Mouse (Mus musculus) embryo, embryonic 11.5 days (tissue): ENCODE measurements at regions not wholly inside any gene's neighbourhood (a gene's known extent, or its start where the extent isn't known, plus 50 kb on each side); places are given as distances from the start of the nearest gene placed in this dataset.
A peak's percentile ranks its signal among the peaks of the same experiment; 100 is the strongest.

Source experiments
- DNase-seq: peaks from one replicate; pipeline ENCODE4 v3.0.0-alpha.2; 2012; ENCODE audit warnings: low read depth, low spot score

DNA sequence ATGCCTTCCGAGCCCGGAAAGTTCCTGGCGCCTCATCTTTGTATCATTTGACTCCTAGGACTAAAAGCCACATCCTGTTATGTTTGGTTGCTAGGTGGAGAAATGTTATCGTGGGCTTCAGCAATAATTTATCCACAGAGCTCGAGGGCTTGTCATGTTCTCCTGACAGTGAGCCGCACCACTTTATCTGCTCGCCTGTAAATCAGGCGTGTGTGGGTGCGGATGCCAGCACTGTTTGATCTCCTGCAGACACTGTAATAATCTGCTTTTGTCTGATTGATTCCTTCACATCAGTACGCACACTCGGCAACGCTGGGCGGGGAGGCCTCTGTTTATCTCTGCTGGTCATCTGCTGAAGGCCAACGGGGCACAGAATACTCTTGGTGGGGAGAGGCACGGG, 178.5 kb upstream of the Zfp64 start:
- peak; percentile 32 for DNase-seq

DNA sequence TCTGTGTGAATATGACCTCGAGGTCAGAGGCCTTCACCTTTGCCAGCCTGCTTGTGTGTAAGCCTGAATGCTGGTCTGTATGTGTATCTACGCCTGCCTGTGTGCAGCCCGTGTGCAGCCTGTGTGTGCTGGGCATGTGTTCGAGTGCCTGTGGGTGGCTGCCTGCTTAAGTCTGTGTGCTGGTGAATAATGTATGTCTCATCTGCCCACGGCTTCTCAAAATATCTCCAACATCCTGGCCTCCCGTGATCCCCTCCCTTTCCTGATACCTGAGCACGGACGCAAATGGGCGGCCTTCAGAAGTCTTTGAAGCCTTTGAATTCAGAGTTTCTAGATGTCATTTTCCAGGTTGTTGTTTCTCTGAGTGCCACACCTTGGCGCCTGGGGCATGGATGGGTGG, 170.1 kb upstream of the Zfp64 start:
- no peak for DNase-seq

DNA sequence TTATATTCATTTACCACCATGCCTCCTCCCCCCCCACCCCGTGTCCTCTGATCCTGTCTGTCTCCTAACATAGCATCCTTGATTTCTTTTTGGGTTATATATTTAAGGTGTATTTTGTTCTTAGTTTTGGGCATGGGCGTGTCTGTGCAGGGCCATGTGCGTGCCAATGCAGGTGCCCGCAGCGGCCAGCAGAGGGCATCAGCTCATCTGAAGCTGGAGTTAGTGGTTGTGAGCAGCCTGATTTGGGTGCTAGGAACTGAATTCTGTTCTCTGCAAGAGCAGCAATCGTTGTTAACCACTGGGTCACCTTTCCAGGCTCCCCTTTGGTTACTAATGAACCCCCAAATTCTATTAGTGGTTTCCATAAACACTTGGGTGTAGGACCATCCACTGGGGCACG, 167.5 kb upstream of the Zfp64 start:
- no peak for DNase-seq

DNA sequence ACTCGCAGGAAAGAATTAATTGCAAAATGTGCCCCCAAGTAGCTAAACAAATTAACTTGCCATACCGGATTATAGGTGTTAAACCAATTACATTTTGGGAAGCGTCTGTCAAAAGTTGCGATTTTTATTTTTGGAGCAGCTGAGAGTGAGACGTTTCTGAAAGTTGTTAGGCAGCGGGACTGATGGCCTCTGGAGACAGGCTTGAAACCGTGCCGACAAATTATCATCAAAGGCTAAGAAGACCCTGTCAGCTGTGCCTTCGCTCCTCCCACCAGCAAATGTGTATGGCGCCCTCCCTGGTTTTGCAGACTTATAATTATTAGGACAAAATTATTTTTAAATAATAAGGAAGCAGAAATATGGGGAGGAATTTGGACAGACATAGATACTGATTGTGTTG, 161.5 kb upstream of the Zfp64 start:
- DNase-seq, result no peak

DNA sequence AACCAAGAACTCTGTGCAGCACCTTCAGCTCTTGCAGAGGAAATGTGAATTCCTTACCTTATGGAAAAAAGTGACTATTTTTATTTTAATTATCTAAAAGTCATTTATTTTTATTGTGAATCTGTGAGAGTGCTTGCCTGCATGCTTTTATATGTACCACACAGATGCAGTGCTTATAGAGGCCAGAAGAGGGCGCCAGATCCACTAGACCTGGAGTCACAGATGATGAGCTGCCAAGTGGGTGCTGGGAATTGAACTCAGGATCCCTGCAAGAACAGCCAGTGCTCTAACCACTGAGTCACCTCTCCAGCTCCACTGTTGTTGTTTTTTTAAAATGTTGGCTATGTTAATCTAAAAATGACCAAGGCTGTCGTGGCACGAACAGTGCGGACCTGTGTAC, 153.7 kb upstream of the Zfp64 start:
- no peak for DNase-seq

DNA sequence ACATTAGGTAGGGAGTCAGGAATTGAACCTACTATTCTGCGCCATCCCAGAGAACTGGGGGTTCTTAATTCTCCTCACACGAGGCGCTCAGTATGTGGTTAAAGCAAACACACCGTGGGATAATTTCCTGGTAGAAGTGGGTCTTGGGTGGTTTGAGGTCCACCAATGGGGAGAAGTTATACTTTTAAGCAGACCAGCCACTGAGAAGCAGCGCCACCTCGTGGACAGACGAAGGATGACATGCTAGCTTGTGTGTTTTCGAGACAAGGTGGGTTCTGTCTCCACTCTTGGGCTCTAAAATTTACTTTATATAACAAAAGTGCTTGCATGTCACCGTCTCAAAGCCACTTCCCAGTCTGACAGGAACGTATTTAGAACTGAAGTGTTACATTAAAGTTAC, 152.7 kb upstream of the Zfp64 start:
- peak; percentile 20 for DNase-seq

DNA sequence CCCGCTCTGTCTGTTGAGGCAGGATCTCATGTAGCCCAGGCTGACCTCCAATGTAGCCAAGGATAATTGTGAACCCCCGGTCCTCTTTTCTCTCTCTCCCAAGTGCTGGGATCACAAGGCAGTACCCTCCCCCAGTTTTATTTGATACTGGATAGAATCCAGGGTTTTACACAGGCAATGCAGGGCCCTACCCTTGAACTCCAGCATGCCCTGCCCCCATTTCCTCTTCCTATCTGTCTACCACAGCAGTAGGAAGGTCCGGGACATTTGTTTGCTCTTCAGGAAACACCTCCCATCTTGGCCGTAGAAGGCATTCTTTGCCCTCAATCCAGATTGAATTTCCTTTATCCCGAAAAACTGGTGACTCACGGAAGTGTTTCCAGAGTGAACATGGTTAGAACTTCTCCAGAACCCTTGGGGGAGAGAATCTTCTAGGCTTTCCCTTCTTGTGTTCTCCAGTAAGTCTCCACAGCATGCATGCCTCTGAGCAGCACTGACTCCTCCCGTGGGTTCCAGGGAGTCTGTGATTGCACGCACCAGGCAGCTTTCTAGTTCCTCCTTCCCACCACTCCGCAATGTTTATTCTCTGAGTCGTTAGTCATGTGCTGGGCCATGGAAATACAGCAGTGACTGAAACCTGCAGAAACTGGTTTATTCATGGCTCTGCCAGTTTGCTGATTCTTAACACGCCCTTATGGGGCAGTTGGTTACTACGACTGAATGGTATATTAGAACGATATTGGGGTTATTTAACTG, 146.3 kb upstream of the Zfp64 start:
- DNase-seq, result no peak

DNA sequence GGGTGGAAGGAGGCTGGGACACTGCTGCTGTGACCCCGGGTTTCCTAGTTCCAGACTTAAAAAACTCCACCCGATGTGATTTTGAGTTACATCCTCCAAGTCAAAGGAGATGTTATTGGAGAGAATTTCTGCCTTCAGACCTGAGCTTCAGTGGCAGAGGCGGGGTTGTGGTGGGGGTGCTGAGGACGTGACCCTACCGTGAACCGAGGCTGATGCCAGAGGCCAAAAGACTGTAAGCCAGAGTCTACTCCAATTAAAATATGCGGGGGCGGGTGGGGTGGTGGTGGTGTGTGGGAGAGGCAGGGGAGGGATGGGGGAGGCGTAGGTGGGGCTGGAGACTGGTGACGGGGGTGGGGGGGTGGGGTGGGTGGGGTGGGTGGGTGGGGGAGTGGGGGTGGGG, 145.1 kb upstream of the Zfp64 start:
- DNase-seq, result no peak

DNA sequence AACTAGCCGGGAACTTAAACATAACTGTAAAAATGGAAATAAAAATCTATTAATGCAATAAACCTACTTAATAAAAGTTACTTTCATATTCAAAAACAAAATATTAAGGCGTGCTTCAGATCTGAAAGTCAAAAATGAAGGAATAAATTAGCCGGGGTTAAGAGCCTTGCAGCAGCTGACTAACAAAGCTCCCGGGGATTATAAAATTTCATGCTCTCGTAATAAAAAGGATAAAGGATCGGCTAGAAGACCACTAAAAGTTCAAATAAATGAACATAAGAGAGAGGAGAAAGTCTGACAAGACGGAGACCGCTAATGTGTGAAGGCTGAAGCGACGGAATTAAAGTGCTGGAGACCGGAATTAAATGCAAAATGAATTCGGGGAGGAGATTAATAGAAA, 144.3 kb upstream of the Zfp64 start:
- DNase-seq, result no peak

DNA sequence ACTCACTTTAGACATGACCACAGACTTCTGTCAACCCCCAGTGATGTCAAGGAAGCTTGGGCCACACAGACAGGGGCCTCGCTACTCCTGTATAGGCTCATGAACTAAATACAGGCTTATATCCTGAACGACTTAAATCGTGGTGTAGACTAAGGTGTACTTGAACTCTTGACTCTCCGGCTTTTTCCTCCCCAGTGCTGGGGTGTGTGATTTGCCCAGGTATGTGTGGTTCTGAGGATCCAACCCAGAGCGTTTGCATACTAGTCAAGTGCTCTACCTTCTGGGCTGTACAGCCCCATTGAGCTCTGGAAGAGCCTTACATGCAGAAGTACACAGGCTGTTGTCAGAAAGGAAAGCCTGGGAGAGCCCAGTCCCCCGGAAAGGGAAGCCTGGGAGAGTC, 143.2 kb upstream of the Zfp64 start:
- DNase-seq, result no peak

DNA sequence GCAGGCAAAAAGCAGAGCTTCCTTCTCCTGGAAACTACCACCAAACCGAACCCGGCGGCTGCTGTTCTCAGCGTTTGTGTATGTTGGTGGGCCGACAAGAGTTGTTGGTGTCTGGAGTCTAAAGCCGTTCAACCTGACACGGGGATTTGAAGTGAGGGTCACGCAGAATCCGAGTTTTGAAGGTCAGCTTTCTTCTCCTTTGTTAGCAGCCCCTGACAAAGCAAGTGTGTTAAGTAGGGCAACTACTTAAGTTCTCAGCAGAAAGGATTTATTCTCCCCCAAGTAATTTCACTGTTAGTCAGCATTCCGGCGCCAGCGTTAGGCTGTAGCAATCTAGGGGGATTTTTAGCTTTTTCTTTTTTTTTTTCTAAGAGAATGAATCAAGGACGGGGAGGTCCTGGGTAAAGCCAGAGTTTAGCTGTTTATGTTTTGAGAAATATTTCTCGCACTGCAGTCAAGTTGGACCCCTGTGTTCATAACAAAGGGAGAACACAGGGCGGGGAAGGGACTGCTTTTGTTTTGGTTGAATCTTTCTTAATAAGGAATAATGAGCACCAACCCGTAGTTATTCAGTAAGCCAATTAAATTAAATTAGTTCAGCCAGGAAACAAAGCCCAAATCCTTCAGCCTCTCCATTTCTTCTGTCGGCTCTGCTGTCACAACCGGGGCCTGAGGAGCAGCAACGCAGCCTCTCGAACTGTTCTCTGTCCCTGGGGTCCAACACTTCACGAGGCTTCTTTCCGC, 138.8 kb upstream of the Zfp64 start:
- no peak for DNase-seq

DNA sequence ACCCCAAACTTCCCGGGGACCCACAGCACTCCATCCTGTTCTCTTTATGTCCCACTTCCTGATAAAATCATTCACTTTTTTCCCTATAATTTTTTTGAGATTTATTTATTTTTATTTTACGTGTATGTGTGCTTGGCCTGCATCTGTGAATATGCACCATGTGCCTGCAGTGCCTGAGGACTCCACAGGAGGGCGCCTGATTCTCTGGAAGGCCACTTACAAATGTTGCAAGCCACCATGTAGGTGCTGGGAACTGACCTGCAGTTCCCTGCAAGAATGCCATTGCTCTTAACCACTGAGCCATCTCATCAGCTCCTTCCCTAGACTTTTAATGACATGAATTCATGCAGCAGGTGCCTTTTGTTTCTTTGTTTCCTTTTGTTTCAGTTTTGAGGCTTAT, 134.9 kb upstream of the Zfp64 start:
- no peak for DNase-seq

DNA sequence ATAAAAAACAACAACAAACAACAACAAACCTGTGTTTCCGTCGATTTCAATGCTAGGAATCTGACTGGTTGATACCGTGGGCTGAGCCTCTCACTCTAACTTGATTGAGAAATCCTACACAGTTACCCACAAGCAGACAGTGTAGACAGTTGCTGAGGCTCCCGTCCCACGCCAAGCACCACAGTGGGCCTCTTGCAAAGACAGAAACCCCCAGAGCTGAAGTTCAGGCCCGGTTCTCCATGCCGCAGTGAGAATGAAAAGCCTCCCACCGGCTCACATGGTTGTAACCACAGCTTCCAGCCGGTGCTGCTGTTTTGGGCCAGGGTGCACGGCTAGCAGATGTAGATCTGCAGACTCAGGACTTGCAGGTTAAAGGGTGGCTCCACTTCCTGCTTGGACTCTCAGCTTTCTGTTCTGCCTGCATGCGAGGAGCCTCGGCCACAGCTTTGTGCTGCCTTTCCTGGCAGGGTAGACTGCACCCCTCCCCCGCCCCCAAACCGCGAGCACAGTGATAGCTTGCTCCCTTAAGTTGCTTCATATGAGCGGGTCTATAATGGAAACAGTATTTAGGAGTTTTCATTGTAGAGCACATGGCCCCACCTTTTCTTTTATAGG, 133.6 kb upstream of the Zfp64 start:
- no peak for DNase-seq

DNA sequence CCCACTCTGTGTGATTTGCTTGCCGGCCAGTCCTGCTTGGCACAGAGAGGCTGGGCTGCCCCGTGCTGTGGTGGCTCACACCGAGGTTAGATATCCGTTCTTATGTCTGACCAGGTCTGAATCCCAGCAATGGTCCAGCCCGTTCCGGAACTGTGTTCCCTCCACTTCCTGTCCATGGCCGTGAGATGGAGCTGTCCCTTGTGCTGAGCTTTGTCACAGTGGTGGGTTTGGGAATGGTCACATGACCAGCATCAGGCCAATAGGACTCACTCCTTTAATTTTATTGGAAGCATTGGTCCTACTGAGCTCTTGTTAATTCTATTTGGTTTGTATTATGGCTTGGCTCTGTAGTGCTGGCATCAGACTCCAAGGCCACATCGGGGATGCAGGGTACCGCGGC, 132.9 kb upstream of the Zfp64 start:
- DNase-seq, result no peak

DNA sequence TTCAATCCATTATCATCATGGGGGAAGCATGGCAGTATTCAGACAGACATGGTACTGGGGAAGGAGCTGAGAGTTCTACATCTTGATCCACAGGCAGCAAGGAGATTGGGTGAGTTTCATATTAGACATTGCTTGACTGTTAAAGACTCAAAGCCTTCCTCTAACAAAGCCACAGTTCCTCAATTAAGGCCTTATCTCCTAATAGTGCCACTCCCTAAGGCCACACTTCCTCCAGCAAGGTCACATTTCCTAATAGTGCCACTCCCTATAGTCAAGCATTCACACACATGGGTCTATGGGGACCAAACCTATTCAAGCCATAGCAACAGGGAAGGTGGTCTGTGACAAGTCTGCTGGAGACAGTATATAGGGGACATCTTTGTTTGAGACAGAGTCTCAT, 115.9 kb upstream of the Zfp64 start:
- no peak for DNase-seq

DNA sequence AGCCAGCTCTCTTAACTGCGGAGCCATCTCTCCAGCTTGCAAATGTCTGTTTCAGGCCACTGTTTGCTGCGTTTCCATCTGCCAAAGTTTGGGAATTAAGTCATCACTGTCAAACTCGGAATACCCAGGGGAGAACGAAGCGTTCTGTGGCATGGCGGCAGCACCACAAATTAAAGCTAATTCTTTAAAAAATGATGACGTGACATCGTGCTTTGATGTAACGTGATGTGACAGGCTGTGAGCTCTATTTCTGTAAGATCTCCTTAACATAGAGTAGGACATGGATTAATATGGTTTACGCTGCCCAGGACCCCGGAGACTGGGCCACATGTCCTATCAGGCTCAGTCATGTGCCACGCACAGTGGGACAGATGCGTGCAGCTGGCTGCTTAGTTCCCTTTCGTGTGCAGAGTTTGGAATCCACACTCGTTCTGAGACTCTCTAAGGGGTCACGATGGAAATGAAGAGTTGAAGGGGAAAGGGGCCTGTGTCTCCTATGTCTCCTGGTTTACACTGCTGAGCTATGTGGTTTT, 109.8 kb upstream of the Zfp64 start:
- no peak for DNase-seq

DNA sequence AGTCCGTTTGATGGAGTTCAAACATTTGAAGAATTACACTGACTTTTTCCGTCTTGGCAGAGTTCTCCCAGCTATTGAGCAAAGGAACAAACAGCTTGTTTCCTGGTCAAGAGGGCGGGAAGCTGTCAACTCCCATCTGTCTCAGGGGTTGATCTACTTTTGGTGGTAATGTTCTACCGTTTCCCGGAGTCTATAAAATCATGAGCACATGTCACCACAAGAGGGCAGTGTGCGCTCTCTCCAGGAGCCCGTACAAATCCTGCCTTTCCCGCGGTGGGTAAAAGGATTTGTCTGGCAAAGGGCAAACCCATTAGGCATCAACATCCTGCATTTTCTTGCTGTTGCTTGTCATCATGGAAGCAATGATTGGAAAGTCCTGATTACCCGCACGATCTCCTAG, 106.1 kb upstream of the Zfp64 start:
- DNase-seq, result peak; percentile 79

DNA sequence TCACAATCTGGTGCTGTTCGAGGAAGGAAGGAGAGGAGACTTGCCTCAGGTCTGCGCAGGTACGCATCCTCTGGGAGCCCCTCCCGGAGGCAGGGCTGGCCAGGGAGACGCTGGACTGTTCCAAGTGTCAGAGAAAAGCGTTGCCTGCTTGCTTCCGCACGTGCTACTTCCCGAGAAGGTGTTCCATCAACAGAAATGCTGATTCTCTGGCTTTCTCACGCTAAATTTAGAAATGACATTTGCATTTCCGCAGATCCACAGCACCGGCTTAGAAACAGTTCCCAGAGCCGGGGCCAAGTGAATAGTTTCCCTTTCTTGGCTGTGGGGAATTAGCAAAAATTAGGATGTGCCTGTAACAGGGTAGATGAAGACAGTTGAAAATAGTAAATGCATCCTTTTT, 105.1 kb upstream of the Zfp64 start:
- no peak for DNase-seq

DNA sequence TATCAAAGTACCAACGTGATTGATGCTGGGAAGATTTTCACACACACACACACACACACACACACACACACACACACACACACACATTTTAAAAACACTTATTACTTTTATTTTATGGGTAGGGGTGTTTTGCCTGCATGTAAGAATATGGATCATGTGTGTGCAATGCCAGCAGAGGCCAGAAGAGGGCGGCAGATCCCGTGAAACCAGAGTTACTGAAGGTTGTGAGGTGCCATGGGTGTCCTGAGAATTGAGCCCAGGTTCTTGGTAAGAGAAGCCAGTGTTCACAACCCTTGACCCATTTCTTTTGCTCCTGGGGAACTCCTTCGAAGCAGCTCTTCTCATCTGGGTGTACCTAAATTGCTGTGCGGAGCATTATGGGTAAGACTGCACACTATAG, 102.4 kb upstream of the Zfp64 start:
- DNase-seq, result no peak

DNA sequence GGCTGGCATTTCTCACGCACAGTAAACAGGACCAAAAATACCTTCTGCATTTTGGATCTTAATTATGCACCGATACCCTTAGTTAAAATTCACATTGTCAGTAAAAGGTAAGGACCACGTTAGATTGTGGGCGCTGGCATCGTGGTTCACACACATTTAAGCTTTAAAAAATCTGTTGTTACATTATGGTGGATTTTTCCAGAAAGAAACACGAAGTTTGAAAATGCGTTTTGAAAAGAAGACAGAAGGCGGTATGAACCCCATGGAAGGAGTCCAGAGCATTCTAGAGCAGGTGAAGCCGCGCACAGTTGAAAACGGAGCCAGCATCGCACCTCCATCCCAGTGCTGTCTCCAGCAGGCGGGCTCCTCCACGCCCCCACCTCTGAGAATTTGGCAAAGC, 94.6 kb upstream of the Zfp64 start:
- DNase-seq, result no peak

DNA sequence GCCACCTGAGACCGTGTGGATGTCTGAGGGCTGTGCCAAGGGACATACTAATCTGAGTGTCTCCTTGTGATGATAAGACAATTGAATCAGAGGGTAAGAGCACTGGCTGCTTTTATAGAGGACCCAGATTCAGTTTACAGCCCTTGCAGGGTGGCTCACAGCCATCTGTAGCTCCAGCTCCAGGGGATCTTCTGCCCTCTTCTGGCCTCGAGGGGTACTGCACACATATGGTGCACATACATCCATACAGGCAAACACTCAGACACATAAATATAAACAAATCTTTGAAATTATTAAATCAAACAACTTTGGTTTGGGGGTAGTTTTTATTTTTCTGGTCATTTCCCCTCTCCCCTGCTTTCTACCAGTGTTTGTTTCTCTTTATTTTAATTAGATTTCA, 86.4 kb upstream of the Zfp64 start:
- DNase-seq, result no peak

DNA sequence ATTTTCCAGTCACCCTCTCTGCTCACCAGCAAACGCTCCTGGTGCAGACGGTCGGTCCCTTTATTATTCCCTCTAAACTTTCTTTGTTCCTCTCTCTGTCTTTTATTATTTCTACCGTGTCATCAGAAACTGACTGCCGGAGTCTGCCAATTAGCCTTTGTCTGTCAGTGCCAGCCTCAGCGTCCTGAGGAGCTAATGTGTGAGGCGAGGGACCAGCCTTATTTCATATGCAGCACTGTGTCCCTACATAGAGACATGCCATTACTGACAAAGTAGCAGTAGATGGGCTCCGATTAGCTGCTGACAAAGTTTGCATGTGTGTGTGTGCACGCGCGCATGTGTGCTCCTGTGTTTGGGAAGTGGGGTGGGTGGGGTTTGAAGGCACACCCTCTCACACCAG, 82.6 kb upstream of the Zfp64 start:
- DNase-seq, result no peak

DNA sequence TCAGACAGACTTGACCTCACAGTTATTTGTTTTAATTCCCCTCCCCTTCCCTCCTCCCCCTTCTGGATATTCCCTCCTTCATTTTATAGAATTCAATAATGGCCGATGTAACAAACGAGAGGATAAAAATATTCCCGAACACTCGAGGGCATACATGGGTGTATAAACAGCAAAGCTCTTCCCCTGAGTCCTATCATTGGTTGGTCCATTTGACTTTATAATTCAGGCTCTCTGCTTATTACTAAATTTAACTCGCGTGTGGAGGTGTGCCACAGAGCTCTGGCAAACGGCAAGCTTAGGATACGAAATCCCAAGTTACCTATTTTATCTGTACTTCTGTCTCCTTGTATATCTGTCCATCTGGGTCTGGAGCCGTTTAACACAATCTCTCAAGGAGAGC, 82.1 kb upstream of the Zfp64 start:
- no peak for DNase-seq
